ENCODE assay signal across 18 mouse cellular contexts in genomic region chr10:18110940-18111339, GRCm38 (mm10).
"Had no signal": no experiment of that assay in that cellular context is flagged by ENCODE, and none has a peak within 500 bp of the region (broad histone marks: within the 10 kb centered on the region; RNA-seq: fewer than 3 reads in every experiment).

No protein-coding gene starts in this region.

- H3K4me2 ChIP-seq: limb, embryonic 13.5 days; liver, embryonic 12.5 days; liver, embryonic 15.5 days; lung, embryonic 15.5 days; midbrain, embryonic 11.5 days had no signal

- H3K27me3 ChIP-seq: limb, embryonic 13.5 days; liver, embryonic 12.5 days; liver, embryonic 15.5 days; lung, embryonic 15.5 days; megakaryocyte, embryonic 14.5 days had no signal

- ATAC-seq: liver, embryonic 12.5 days had no signal

- H3K9me3 ChIP-seq: limb, embryonic 10.5 days; limb, embryonic 13.5 days; liver, embryonic 12.5 days; liver, embryonic 15.5 days; lung, embryonic 15.5 days; megakaryocyte, embryonic 14.5 days had no signal

- DNase-seq: kidney, postnatal 25 days; layer of hippocampus, adult 9-11 months; liver; lung, adult 18-20 months; lung, postnatal 10 days; lung, postnatal 36 days; midbrain, embryonic 14.5 days; thymus, adult 18-20 months; thymus, postnatal 36 days had no signal

- H3K4me1 ChIP-seq: limb, embryonic 10.5 days; liver, embryonic 12.5 days; liver, embryonic 15.5 days; lung, embryonic 15.5 days had no signal

- H3K4me3 ChIP-seq: layer of hippocampus, adult 2 months; limb, embryonic 10.5 days; limb, embryonic 13.5 days; liver, embryonic 12.5 days; liver, embryonic 15.5 days; lung, embryonic 15.5 days; megakaryocyte, embryonic 14.5 days had no signal

- H3K9ac ChIP-seq: limb, embryonic 13.5 days; liver, embryonic 12.5 days; liver, embryonic 15.5 days; lung, embryonic 15.5 days had no signal

- H3K27ac ChIP-seq: kidney, postnatal 0 days; layer of hippocampus, adult 2 months; limb, embryonic 10.5 days; limb, embryonic 13.5 days; liver, embryonic 12.5 days; liver, embryonic 15.5 days; lung, embryonic 15.5 days had no signal
